Mouse (Mus musculus): Measurements from ENCODE around the gene Tnfaip2. TPM values are rescaled to one million over a fixed set of nuclear protein-coding genes. Genes with fewer than 3 reads are reported as not detected.

The Tnfaip2 gene
- polyA plus RNA-seq, 1 experiment, result 46.4 TPM

- H3K36me3 ChIP-seq (ENCODE audit: control insufficient read depth, insufficient read depth, low read length), result no peaks in the 10 kb centered on the region
- WGBS, result 81% methylated on average over 3 of the region's 3 CpGs
- no peak overlapping the region for H3K27ac ChIP-seq (ENCODE audit: insufficient read depth, low read length)
- no peak overlapping the region for H3K4me3 ChIP-seq (ENCODE audit: extremely low read depth, insufficient read depth, insufficient read length)
- no peaks in the 10 kb centered on the region for H3K27me3 ChIP-seq (ENCODE audit: control insufficient read depth, insufficient read depth, low read length)
- TF ChIP-seq POLR2A (IDR thresholded peaks at IDR 0.05; ENCODE audit: low read depth, low read length) (no peak), CTCF (IDR thresholded peaks at IDR 0.05; ENCODE audit: extremely low read depth, insufficient read depth, insufficient read length, insufficient replicate concordance) (no peak)
- DNase-seq (ENCODE audit: low read depth in 1 of 2, low spot score in 2 of 2), result no peak
- H3K4me1 ChIP-seq (ENCODE audit: control insufficient read depth, insufficient read depth, insufficient read length), result no peaks in the 10 kb centered on the region
Measured at GRCm38 (mm10) chr12:111471721-111472120, 29.5 kb downstream of the Tnfaip2 start.

DNA sequence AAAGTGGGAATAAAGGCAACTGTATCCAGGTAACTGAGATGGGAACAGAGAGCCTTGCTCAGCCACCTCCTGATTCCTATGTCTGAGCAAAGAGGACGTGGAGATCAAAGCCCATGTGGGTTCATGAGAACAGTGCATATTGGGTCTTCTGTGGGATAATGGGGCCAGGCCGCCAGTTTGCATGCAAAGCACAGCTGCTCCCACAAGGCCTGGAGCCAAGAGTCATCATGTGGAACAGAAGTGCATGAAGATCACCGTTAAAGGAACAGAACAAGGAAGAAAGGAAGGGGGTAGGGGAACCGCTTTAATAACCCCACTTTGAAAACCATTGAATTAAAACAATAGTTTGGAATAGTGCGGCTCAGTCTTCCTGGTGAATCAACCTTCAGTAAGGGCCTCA, 30.6 kb downstream of the Tnfaip2 start:
- no peaks in the 10 kb centered on the region for H3K4me1 ChIP-seq (ENCODE audit: control insufficient read depth, insufficient read depth, insufficient read length)
- no peak overlapping the region for H3K4me3 ChIP-seq (ENCODE audit: extremely low read depth, insufficient read depth, insufficient read length)
- H3K27ac ChIP-seq (ENCODE audit: insufficient read depth, low read length), result no peak overlapping the region
- no peak for DNase-seq (ENCODE audit: low read depth in 1 of 2, low spot score in 2 of 2)
- no peaks in the 10 kb centered on the region for H3K27me3 ChIP-seq (ENCODE audit: control insufficient read depth, insufficient read depth, low read length)
- WGBS, result 66% methylated on average over 5 of the region's 5 CpGs
- TF ChIP-seq CTCF (IDR thresholded peaks at IDR 0.05; ENCODE audit: extremely low read depth, insufficient read depth, insufficient read length, insufficient replicate concordance) (no peak), POLR2A (IDR thresholded peaks at IDR 0.05; ENCODE audit: low read depth, low read length) (no peak)
- H3K36me3 ChIP-seq (ENCODE audit: control insufficient read depth, insufficient read depth, low read length), result no peaks in the 10 kb centered on the region

GRCm38 (mm10) chr12:111474384-111474783, 32.1 kb downstream of the Tnfaip2 start:
- no peak for TF ChIP-seq POLR2A (IDR thresholded peaks at IDR 0.05; ENCODE audit: low read depth, low read length)
- TF ChIP-seq CTCF (IDR thresholded peaks at IDR 0.05; ENCODE audit: extremely low read depth, insufficient read depth, insufficient read length, insufficient replicate concordance), result no peak
- no peak overlapping the region for H3K4me3 ChIP-seq (ENCODE audit: extremely low read depth, insufficient read depth, insufficient read length)
- H3K4me1 ChIP-seq (ENCODE audit: control insufficient read depth, insufficient read depth, insufficient read length), result no peaks in the 10 kb centered on the region
- H3K27ac ChIP-seq (ENCODE audit: insufficient read depth, low read length), result no peak overlapping the region
- no peaks in the 10 kb centered on the region for H3K36me3 ChIP-seq (ENCODE audit: control insufficient read depth, insufficient read depth, low read length)
- WGBS, result 92% methylated on average over 3 of the region's 3 CpGs
- DNase-seq (ENCODE audit: low read depth in 1 of 2, low spot score in 2 of 2), result no peak
- no peaks in the 10 kb centered on the region for H3K27me3 ChIP-seq (ENCODE audit: control insufficient read depth, insufficient read depth, low read length)

GRCm38 (mm10) chr12:111474893-111475643, 32.8 kb downstream of the Tnfaip2 start:
- DNase-seq (ENCODE audit: low read depth in 1 of 2, low spot score in 2 of 2), result no peak
- Histone ChIP-seq H3K4me3 (ENCODE audit: extremely low read depth, insufficient read depth, insufficient read length) (no peak overlapping the region), H3K4me1 (ENCODE audit: control insufficient read depth, insufficient read depth, insufficient read length) (no peaks in the 10 kb centered on the region), H3K36me3 (ENCODE audit: control insufficient read depth, insufficient read depth, low read length) (no peaks in the 10 kb centered on the region), H3K27ac (ENCODE audit: insufficient read depth, low read length) (no peak overlapping the region), H3K27me3 (ENCODE audit: control insufficient read depth, insufficient read depth, low read length) (no peaks in the 10 kb centered on the region)
- TF ChIP-seq POLR2A (IDR thresholded peaks at IDR 0.05; ENCODE audit: low read depth, low read length) (no peak), CTCF (IDR thresholded peaks at IDR 0.05; ENCODE audit: extremely low read depth, insufficient read depth, insufficient read length, insufficient replicate concordance) (no peak)
- WGBS, result 66% methylated on average over 8 of the region's 8 CpGs

DNA sequence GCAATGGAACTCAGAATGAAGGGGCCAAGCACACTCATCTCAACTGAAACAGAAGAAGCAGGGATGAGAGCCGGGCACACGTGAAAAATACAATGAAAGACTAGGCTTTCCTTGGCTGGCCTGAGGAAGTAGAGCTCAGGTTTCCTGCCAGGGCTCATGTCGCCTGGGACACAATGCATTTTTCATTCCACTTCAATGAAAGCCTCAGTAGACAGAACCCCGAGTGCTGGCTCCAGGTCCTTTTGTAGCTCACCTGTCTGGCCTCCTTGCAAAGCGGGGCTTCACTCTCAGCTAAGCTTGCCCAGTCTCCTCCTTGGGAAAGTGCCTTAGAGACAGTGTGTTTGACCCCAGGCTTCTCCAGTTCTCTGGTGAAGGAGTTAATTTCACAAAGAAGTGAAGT, 36.7 kb downstream of the Tnfaip2 start:
- peaks cover 2% of the 10 kb centered on the region; the same call in 1 of the 2 replicates for H3K27me3 ChIP-seq (ENCODE audit: control insufficient read depth, insufficient read depth, low read length)
- no peak overlapping the region for H3K27ac ChIP-seq (ENCODE audit: insufficient read depth, low read length)
- H3K4me1 ChIP-seq (ENCODE audit: control insufficient read depth, insufficient read depth, insufficient read length), result no peaks in the 10 kb centered on the region
- H3K4me3 ChIP-seq (ENCODE audit: extremely low read depth, insufficient read depth, insufficient read length), result no peak overlapping the region
- TF ChIP-seq POLR2A (IDR thresholded peaks at IDR 0.05; ENCODE audit: low read depth, low read length) (no peak), CTCF (IDR thresholded peaks at IDR 0.05; ENCODE audit: extremely low read depth, insufficient read depth, insufficient read length, insufficient replicate concordance) (no peak)
- WGBS, result 59% methylated on average over 5 of the region's 5 CpGs
- H3K36me3 ChIP-seq (ENCODE audit: control insufficient read depth, insufficient read depth, low read length), result no peaks in the 10 kb centered on the region
- no peak for DNase-seq (ENCODE audit: low read depth in 1 of 2, low spot score in 2 of 2)

GRCm38 (mm10) chr12:111479917-111480316, 37.6 kb downstream of the Tnfaip2 start:
- no peak for DNase-seq (ENCODE audit: low read depth in 1 of 2, low spot score in 2 of 2)
- Histone ChIP-seq H3K27ac (ENCODE audit: insufficient read depth, low read length) (no peak overlapping the region), H3K4me3 (ENCODE audit: extremely low read depth, insufficient read depth, insufficient read length) (no peak overlapping the region), H3K27me3 (ENCODE audit: control insufficient read depth, insufficient read depth, low read length) (peaks cover 2% of the 10 kb centered on the region; the same call in 1 of the 2 replicates), H3K4me1 (ENCODE audit: control insufficient read depth, insufficient read depth, insufficient read length) (no peaks in the 10 kb centered on the region), H3K36me3 (ENCODE audit: control insufficient read depth, insufficient read depth, low read length) (no peaks in the 10 kb centered on the region)
- no peak for TF ChIP-seq POLR2A (IDR thresholded peaks at IDR 0.05; ENCODE audit: low read depth, low read length)
- TF ChIP-seq CTCF (IDR thresholded peaks at IDR 0.05; ENCODE audit: extremely low read depth, insufficient read depth, insufficient read length, insufficient replicate concordance), result no peak
- WGBS, result 65% methylated on average over 2 of the region's 2 CpGs

GRCm38 (mm10) chr12:111485046-111485651, 42.9 kb downstream of the Tnfaip2 start:
- Histone ChIP-seq H3K4me3 (ENCODE audit: extremely low read depth, insufficient read depth, insufficient read length) (0 out of 2 replicates have a peak overlapping the region, but pooled peaks have one; percentile 32), H3K27ac (ENCODE audit: insufficient read depth, low read length) (no peak overlapping the region), H3K36me3 (ENCODE audit: control insufficient read depth, insufficient read depth, low read length) (no peaks in the 10 kb centered on the region), H3K4me1 (ENCODE audit: control insufficient read depth, insufficient read depth, insufficient read length) (peaks cover 4% of the 10 kb centered on the region; the same call in 1 of the 2 replicates), H3K27me3 (ENCODE audit: control insufficient read depth, insufficient read depth, low read length) (peaks cover 15% of the 10 kb centered on the region)
- TF ChIP-seq POLR2A (IDR thresholded peaks at IDR 0.05; ENCODE audit: low read depth, low read length) (no peak), CTCF (IDR thresholded peaks at IDR 0.05; ENCODE audit: extremely low read depth, insufficient read depth, insufficient read length, insufficient replicate concordance) (no peak)
- 4% methylated on average over 63 of the region's 63 CpGs for WGBS
- DNase-seq (ENCODE audit: low read depth in 1 of 2, low spot score in 2 of 2), result no peak

Measured in spleen, adult 2 months (tissue).